Mouse (Mus musculus) limb, embryonic 10.5 days (tissue): Measurements from ENCODE around the gene Mfsd4b3. TPM values are rescaled to one million over a fixed set of nuclear protein-coding genes. Genes with fewer than 3 reads are reported as not detected.
A peak's percentile ranks its signal among the peaks of the same experiment; 100 is the strongest.
"Not testable (repeated sequence)": the region's sequence is repeated elsewhere in the genome, so short reads cannot be mapped to it uniquely, and the experiment has no call there.

Experiments
- DNase-seq: peaks from one replicate; pipeline ENCODE4 v3.0.0-alpha.2; 2017; ENCODE audit warnings: low spot score
- H3K27ac ChIP-seq: fragments of 300-500 bp; sonication (generic); 2 replicates; pipeline ENCODE4 v1.5.1; 2016; ENCODE audit warnings: mild to moderate bottlenecking
- H3K27me3 ChIP-seq: fragments of 300-500 bp; sonication (generic); 2 replicates; pipeline ENCODE4 v1.6.1; 2016; ENCODE audit warnings: low read depth, mild to moderate bottlenecking; ENCODE audit not compliant: poor library complexity, severe bottlenecking
- H3K36me3 ChIP-seq: fragments of 300-500 bp; sonication (generic); 2 replicates; pipeline ENCODE4 v1.6.1; 2016; ENCODE audit warnings: mild to moderate bottlenecking, moderate library complexity
- H3K4me1 ChIP-seq: fragments of 300-500 bp; sonication (generic); 2 replicates; pipeline ENCODE4 v1.6.1; 2016
- H3K4me3 ChIP-seq: fragments of 300-500 bp; sonication (generic); 2 replicates; pipeline ENCODE4 v1.5.1; 2016; ENCODE audit warnings: mild to moderate bottlenecking, moderate library complexity
- H3K9me3 ChIP-seq: fragments of 300-500 bp; sonication (generic); replicated peaks from 2 replicates; pipeline ENCODE4 v1.6.1; 2016; ENCODE audit warnings: mild to moderate bottlenecking
- WGBS: fragments of 180-500 bp; shearing (Covaris S2); methylation state at CpG from one replicate; pipeline ENCODE4 v1.1.7; 2016; 5-methylcytosine and 5-hydroxymethylcytosine counted together
- polyA plus RNA-seq: library from polyadenylated mRNA; unstranded; fragments of >200 nt; fragmentation: Nextera tagmentation; extraction: Ambion mirVana; gene quantifications from 2 replicates; pipeline ENCODE4 v1.2.1, GENCODE M21; 2016

Mfsd4b3 gene
- polyA plus RNA-seq: 0.10 TPM in 1 of 2 replicates, not detected in the other

- H3K27me3 ChIP-seq: no peaks in the 10 kb centered on the region
- peak; percentile 90 for DNase-seq
- H3K27ac ChIP-seq: peak within 1 kb of the TSS; percentile 75
- no peaks in the 10 kb centered on the region for H3K9me3 ChIP-seq
- no peaks in the 10 kb centered on the region for H3K36me3 ChIP-seq
- H3K4me1 ChIP-seq: peaks cover 15% of the 10 kb centered on the region
- peak within 1 kb of the TSS; percentile 67 for H3K4me3 ChIP-seq
- WGBS: under 1% methylated on average over 38 of the region's 38 CpGs
Observed at GRCm38 (mm10) chr10:39959761-39960440, at the start of gene Mfsd4b3. TSS of gene Mfsd4b3 (minus strand) at chr10:39960153.

- no peaks in the 10 kb centered on the region for H3K9me3 ChIP-seq
Observed at GRCm38 (mm10) chr10:40009591-40009990, 49.6 kb upstream of the Mfsd4b3 start.

DNA sequence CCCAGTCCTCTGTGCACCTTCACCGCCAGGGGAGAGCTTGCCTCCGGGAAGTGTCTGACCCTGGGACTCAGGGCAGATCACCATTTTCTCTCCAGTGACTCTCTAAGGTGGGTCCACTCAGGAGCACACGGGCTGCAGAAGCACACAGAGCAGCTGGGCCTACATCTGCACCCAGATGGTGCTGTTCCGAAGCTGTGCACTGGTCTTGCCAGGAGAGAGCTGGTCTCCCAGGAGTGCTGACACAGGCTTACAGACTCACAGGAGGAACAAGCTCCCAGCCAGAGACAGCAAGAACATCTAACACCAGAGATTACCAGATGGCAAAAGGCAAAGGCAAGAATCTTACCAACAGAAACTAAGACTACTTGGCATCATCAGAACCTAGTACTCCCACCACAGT, 48.9 kb upstream of the Mfsd4b3 start:
- H3K36me3 ChIP-seq, H3K9me3 ChIP-seq, DNase-seq, H3K27ac ChIP-seq, H3K27me3 ChIP-seq, H3K4me3 ChIP-seq: not testable (repeated sequence)
- WGBS: 87% methylated on average over 4 of the region's 4 CpGs
- peaks cover 15% of the 10 kb centered on the region for H3K4me1 ChIP-seq

More at GRCm38 (mm10) chr10:40009591-40009990, 49.6 kb upstream of the Mfsd4b3 start:
- 87% methylated on average over 11 of the region's 11 CpGs for WGBS
- H3K4me3 ChIP-seq: no peak overlapping the region
- no peak for DNase-seq
- no peaks in the 10 kb centered on the region for H3K36me3 ChIP-seq
- H3K27ac ChIP-seq: no peak overlapping the region
- H3K27me3 ChIP-seq: no peaks in the 10 kb centered on the region
- H3K4me1 ChIP-seq: peaks cover 14% of the 10 kb centered on the region

DNA sequence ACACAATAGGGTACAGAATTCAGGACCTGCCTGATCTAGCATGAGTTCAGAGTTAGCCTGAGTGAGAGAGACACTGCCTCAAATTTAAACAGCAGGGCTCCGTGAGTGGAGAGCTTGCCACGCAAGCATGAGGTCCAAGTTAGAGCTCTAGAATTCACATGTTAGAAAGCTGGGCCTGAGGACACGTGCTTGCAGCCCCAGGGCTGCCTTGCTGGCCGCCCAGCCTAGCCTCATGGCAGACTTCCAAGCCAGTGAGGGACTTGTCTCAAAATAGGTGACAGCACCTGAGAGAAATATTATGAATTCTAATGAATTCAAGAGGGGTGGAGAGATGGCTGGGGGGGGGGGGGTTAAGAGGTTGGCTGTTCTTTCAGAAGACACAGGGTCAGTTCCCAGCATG, 48.0 kb upstream of the Mfsd4b3 start:
- H3K27ac ChIP-seq: no peak overlapping the region
- no peak overlapping the region for H3K4me3 ChIP-seq
- H3K27me3 ChIP-seq: no peaks in the 10 kb centered on the region
- H3K4me1 ChIP-seq: peaks cover 15% of the 10 kb centered on the region
- WGBS: 87% methylated on average over 4 of the region's 4 CpGs
- no peaks in the 10 kb centered on the region for H3K36me3 ChIP-seq
- DNase-seq: no peak
- no peaks in the 10 kb centered on the region for H3K9me3 ChIP-seq

DNA sequence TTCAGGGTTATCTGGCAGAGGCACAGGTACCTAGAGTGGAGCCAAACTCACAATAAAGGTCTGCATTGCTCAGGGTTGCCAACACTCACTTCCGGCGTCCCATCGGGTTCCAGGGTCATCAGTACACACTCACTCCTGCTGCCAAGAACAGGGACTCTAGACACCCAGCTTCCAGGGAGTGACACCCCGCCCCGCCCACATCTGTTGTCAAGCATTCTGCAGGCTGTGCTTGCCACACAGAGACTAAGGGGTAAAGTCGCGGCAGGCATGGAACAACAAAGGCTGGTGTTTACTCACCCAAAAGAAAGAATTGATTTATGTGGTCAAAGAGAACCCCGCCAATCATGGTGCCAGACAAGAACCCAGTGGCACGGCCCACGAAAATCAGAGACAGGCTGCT, 47.0 kb upstream of the Mfsd4b3 start:
- 84% methylated on average over 10 of the region's 10 CpGs for WGBS
- no peak overlapping the region for H3K4me3 ChIP-seq
- H3K27me3 ChIP-seq: no peaks in the 10 kb centered on the region
- H3K36me3 ChIP-seq: no peaks in the 10 kb centered on the region
- H3K27ac ChIP-seq: no peak overlapping the region
- peaks cover 15% of the 10 kb centered on the region for H3K4me1 ChIP-seq
- no peaks in the 10 kb centered on the region for H3K9me3 ChIP-seq
- no peak for DNase-seq

- Histone ChIP-seq H3K27ac (no peak overlapping the region), H3K4me3 (no peak overlapping the region), H3K36me3 (no peaks in the 10 kb centered on the region), H3K9me3 (no peaks in the 10 kb centered on the region), H3K27me3 (no peaks in the 10 kb centered on the region), H3K4me1 (peaks cover 13% of the 10 kb centered on the region)
- DNase-seq: no peak
- 91% methylated on average over 2 of the region's 2 CpGs for WGBS
Observed at GRCm38 (mm10) chr10:40000746-40001145, 40.8 kb upstream of the Mfsd4b3 start.

DNA sequence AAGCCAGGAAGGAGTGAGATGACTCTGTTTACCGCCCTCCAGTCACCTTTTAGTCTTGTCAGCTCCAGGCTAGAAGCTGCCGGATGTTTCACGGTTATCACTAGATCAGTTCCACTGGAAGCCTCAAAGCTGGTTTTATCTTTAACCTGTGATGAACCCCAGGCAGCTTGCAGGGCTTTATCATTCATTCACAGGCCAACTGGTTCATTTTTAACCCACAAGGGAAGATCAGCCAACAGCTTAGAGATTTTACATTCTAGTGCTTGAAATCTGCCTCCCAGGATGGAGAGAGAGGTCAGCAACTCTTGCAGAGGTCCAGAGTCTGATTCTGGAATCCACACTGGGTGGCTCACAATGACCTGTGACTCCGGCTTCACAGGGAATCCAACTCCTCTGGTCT, 31.2 kb upstream of the Mfsd4b3 start:
- DNase-seq: no peak
- Histone ChIP-seq H3K4me1 (no peaks in the 10 kb centered on the region), H3K36me3 (no peaks in the 10 kb centered on the region), H3K27me3 (no peaks in the 10 kb centered on the region), H3K9me3 (no peaks in the 10 kb centered on the region), H3K4me3 (no peak overlapping the region), H3K27ac (no peak overlapping the region)
- WGBS: 75% methylated on average over 4 of the region's 4 CpGs

DNA sequence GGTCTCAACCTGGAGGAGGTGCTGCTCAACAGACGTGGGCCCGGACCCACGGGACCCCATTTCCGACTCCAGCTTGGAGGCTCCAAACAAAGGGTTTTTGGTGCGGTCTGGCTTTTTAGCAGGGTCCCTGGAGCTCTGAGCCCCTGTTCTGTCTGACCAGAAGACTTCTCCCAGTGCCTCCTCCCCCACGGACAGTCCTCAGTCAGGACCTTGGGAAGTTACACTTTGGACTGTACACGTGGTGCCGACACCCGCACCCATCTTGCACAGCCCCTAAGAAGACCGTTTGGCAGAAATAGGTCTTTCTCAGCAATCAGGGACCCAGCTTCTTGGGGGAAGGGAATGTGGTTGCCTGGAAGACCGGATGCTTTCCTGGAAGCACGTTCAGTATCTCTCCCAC, 26.5 kb upstream of the Mfsd4b3 start, which contains the start of gene Mfsd4b5:
TSS of gene Mfsd4b5 (minus strand) at position 181 of the 400 bp plus-strand sequence.
- Histone ChIP-seq H3K27me3 (no peaks in the 10 kb centered on the region), H3K4me1 (no peaks in the 10 kb centered on the region), H3K9me3 (no peaks in the 10 kb centered on the region), H3K27ac (no peak within 1 kb of the TSS), H3K36me3 (no peaks in the 10 kb centered on the region), H3K4me3 (no peak within 1 kb of the TSS)
- DNase-seq: no peak
- WGBS: 88% methylated on average over 12 of the region's 12 CpGs

DNA sequence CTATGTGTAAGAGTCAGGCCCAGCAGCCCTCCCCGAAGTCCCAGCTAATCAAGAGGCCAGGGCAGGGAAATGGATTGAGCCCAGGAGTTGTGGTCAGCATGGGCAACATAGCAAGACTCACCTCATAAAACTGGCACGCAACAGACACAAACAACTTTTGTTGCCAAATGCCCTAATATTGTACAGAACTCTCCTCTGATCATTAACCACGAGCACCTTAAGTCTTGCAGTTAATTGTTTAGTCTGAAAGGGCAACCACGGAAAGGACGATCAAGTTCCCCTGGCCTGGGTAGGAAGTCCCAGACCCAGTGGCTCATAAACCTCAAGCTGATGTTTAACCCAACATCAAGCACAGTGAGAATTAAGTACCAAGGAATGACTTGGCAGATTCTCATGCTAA, 22.7 kb upstream of the Mfsd4b3 start:
- Histone ChIP-seq H3K4me1 (no peaks in the 10 kb centered on the region), H3K27ac (no peak overlapping the region), H3K4me3 (no peak overlapping the region), H3K27me3 (no peaks in the 10 kb centered on the region), H3K36me3 (no peaks in the 10 kb centered on the region), H3K9me3 (peaks cover 4% of the 10 kb centered on the region; the same call in 1 of the 2 replicates)
- WGBS: 70% methylated on average over 5 of the region's 5 CpGs
- no peak for DNase-seq

GRCm38 (mm10) chr10:39978231-39978630, 18.3 kb upstream of the Mfsd4b3 start:
- 100% methylated on average over 1 of the region's 1 CpGs for WGBS

DNA sequence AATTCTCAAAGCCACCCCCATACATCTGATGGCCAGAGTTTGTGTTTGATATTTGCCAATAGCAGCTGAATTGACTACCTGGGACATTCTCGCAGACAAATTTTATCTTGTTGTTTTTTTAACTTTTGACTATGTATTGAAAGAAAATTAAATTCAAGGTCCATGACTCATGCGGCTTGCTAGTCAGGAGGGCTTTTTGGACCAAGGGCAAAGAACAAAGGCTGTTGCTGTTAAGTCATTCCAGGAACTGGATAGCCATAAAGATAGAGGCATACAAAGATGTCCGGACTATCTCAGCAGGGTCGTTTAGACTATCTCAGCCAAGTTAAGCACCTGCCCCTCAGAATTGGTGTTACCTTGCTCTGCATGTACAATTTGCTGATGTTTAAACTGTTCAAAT, 17.4 kb upstream of the Mfsd4b3 start:
- H3K9me3 ChIP-seq: peaks cover 4% of the 10 kb centered on the region; the same call in 1 of the 2 replicates
- H3K27me3 ChIP-seq: no peaks in the 10 kb centered on the region
- DNase-seq: no peak
- no peaks in the 10 kb centered on the region for H3K4me1 ChIP-seq
- 94% methylated on average over 4 of the region's 4 CpGs for WGBS
- H3K36me3 ChIP-seq: no peaks in the 10 kb centered on the region
- H3K4me3 ChIP-seq: no peak overlapping the region
- H3K27ac ChIP-seq: no peak overlapping the region

More at GRCm38 (mm10) chr10:39978231-39978630, 18.3 kb upstream of the Mfsd4b3 start:
- H3K9me3 ChIP-seq: peaks cover 4% of the 10 kb centered on the region; the same call in 1 of the 2 replicates
- H3K4me1 ChIP-seq: no peaks in the 10 kb centered on the region
- H3K27me3 ChIP-seq: no peaks in the 10 kb centered on the region
- no peak overlapping the region for H3K27ac ChIP-seq
- H3K36me3 ChIP-seq: no peaks in the 10 kb centered on the region
- no peak overlapping the region for H3K4me3 ChIP-seq
- DNase-seq: no peak

GRCm38 (mm10) chr10:39975771-39976170, 15.8 kb upstream of the Mfsd4b3 start:
- no peak for DNase-seq
- Histone ChIP-seq H3K4me1 (no peaks in the 10 kb centered on the region), H3K27me3 (no peaks in the 10 kb centered on the region), H3K27ac (no peak overlapping the region), H3K4me3 (no peak overlapping the region), H3K9me3 (peaks cover 4% of the 10 kb centered on the region; the same call in 1 of the 2 replicates), H3K36me3 (no peaks in the 10 kb centered on the region)
- WGBS: 48% methylated on average over 2 of the region's 2 CpGs

- no peak for DNase-seq
- WGBS: 75% methylated on average over 11 of the region's 11 CpGs
Observed at GRCm38 (mm10) chr10:39974982-39975381, 15.0 kb upstream of the Mfsd4b3 start.

More at GRCm38 (mm10) chr10:39974982-39975381, 15.0 kb upstream of the Mfsd4b3 start:
- Histone ChIP-seq H3K4me3 (no peak overlapping the region), H3K27ac (no peak overlapping the region), H3K9me3 (peaks cover 4% of the 10 kb centered on the region; the same call in 1 of the 2 replicates), H3K27me3 (no peaks in the 10 kb centered on the region), H3K4me1 (no peaks in the 10 kb centered on the region), H3K36me3 (no peaks in the 10 kb centered on the region)
